Mouse (Mus musculus) embryonic facial prominence, embryonic 10.5 days (tissue): ENCODE results near the gene Cd207. TPM values are rescaled to one million over a fixed set of nuclear protein-coding genes. Genes with fewer than 3 reads are reported as not detected.

ENCODE experiments used
- DNase-seq: peaks from one replicate; pipeline ENCODE4 v3.0.0-alpha.2; 2017; ENCODE audit warnings: low spot score
- H3K27ac ChIP-seq: fragments of 300-500 bp; sonication (generic); replicated peaks from 2 replicates; pipeline ENCODE4 v1.5.1; 2016; ENCODE audit warnings: mild to moderate bottlenecking
- H3K27me3 ChIP-seq: fragments of 300-500 bp; sonication (generic); replicated peaks from 2 replicates; pipeline ENCODE4 v1.6.1; 2016; ENCODE audit warnings: low read depth, mild to moderate bottlenecking; ENCODE audit not compliant: poor library complexity, severe bottlenecking
- H3K36me3 ChIP-seq: fragments of 300-500 bp; sonication (generic); replicated peaks from 2 replicates; pipeline ENCODE4 v1.6.1; 2016; ENCODE audit warnings: mild to moderate bottlenecking, moderate library complexity
- H3K4me1 ChIP-seq: fragments of 300-500 bp; sonication (generic); 2 replicates; pipeline ENCODE4 v1.6.1; 2016
- H3K4me3 ChIP-seq: fragments of 300-500 bp; sonication (generic); 2 replicates; pipeline ENCODE4 v1.5.1; 2016; ENCODE audit warnings: mild to moderate bottlenecking, moderate library complexity
- H3K9me3 ChIP-seq: fragments of 300-500 bp; sonication (generic); 2 replicates; pipeline ENCODE4 v1.6.1; 2016; ENCODE audit warnings: mild to moderate bottlenecking
- WGBS: fragments of 180-500 bp; shearing (Covaris S2); methylation state at CpG from one replicate; pipeline ENCODE4 v1.1.7; 2016; 5-methylcytosine and 5-hydroxymethylcytosine counted together
- polyA plus RNA-seq: library from polyadenylated mRNA; unstranded; fragments of >200 nt; fragmentation: Nextera tagmentation; extraction: Ambion mirVana; gene quantifications from 2 replicates; pipeline ENCODE4 v1.2.1, GENCODE M21; 2016

Cd207 gene
- polyA plus RNA-seq, result not detected in 2 replicates

DNA sequence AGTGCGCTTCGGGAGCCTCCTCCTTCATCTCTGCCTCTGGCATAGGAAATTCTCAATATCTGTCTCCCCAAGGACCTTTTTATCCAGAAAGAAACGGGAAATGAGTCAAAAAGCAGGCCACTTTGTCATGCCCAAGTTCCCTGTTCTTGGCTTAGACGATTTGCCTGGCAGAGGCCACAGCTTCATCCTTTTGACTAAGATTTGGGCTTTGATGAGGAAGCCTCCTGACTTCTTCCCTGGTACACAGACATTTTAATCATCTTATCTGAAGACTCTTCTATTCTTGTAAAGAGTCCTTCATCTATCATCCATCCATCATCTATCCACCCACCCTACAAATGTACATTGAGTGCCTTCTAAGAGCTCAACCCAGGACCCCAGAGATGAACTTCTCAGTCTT, at the start of gene Cd207:
TSS of gene Cd207 (minus strand) at position 101 of the 400 bp plus-strand sequence.
- Histone ChIP-seq H3K4me3 (no peak within 1 kb of the TSS), H3K27me3 (peaks cover 6% of the 10 kb centered on the region), H3K27ac (no peak within 1 kb of the TSS), H3K4me1 (0 out of 2 replicates have a peak, but pooled peaks cover under 1% of the 10 kb centered on the region), H3K36me3 (no peaks in the 10 kb centered on the region), H3K9me3 (no peaks in the 10 kb centered on the region)
- no peak for DNase-seq
- WGBS, result 70% methylated on average over 4 of the region's 4 CpGs

DNA sequence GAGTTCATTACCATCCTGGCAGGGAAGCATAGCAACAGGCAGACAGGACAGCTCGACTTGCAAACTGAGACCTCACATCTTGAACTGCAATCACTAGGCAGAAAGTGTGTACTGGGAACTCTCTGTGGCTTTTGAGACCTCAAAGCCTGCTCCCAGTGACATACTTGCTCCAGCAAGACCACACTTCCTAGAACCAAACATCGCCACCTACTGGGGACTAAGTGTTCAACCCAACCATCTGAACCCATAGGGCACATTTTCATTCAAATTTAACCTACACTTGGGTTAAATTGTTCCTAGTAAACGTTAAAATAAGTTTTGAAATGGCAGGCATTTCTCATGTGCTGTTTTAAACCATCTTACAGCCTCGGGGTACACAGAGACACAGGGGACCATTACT, 49.5 kb upstream of the Cd207 start:
- Histone ChIP-seq H3K9me3 (no peaks in the 10 kb centered on the region), H3K4me3 (no peak overlapping the region), H3K27ac (no peak overlapping the region), H3K4me1 (no peaks in the 10 kb centered on the region; the same call in 1 of the 2 replicates), H3K27me3 (peaks cover 56% of the 10 kb centered on the region), H3K36me3 (no peaks in the 10 kb centered on the region)
- 42% methylated on average over 4 of the region's 4 CpGs for WGBS
- no peak for DNase-seq

- no peak for DNase-seq
- Histone ChIP-seq H3K27me3 (peaks cover 81% of the 10 kb centered on the region), H3K27ac (no peak overlapping the region), H3K36me3 (no peaks in the 10 kb centered on the region), H3K4me3 (no peak overlapping the region), H3K4me1 (no peaks in the 10 kb centered on the region; the same call in 1 of the 2 replicates), H3K9me3 (no peaks in the 10 kb centered on the region)
- WGBS, result 15% methylated on average over 6 of the region's 6 CpGs
These were observed 44.9 kb upstream of the Cd207 start for GRCm38 (mm10) chr6:83722526-83722925.

DNA sequence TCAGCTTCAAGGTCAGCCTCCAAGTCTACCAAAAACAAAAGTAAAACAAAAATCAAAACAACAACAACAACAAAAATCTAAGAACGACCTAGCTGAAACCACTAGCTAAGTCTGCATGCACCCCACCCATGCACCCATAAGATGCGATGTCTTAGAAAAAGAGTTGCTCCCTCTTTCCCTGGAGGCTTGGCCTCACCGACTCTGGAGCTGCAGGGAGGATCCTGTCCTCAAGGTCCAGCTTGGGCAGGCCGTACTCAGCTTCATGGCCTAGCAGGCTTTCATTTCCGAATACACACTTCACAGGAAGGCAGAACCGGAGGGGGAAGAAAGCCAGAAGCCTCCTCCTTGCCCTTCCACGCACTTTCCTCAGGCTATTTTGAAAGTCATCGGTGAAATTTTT, 39.4 kb upstream of the Cd207 start:
- H3K4me1 ChIP-seq, result peaks cover 23% of the 10 kb centered on the region
- no peak for DNase-seq
- no peak overlapping the region for H3K4me3 ChIP-seq
- no peaks in the 10 kb centered on the region for H3K36me3 ChIP-seq
- under 1% methylated on average over 8 of the region's 8 CpGs for WGBS
- H3K27ac ChIP-seq, result no peak overlapping the region
- peaks cover 100% of the 10 kb centered on the region for H3K27me3 ChIP-seq
- no peaks in the 10 kb centered on the region for H3K9me3 ChIP-seq

DNA sequence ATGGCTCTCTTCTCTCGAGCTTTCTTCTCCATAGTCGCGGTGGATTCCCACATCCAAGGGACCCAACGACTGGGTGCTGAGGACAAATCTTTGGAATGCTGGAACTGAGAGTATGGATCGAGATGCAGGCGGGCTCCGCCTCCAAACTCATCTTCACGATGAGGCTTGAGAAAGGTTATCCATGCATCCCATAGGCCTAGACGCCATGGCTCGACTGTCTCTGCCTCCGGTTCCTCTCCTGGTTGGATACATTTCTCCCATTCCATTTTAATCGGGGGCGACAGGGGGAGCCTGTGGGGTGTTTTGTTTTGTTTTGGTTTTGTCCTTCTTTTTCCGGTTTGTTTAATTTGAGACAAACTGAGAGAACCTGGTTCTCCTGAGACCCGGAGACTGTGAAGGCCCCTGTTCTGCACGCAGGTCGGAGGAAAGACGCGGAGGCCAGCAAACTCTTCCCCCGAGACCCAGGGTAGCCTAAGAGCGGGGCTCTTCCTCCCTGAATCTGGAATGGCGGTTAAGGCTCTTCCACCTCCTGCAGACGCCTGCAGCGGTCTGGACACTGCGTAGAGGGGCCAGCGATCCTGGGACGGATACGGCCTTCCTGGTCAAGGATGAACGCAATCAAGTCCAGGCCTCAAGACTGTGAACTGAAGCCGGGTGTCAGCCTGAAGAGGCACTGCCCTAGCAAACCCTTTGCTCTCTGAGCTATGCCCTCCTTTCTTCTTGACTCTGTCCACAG, 38.0 kb upstream of the Cd207 start:
- under 1% methylated on average over 30 of the region's 30 CpGs for WGBS
- peak; percentile 63 for DNase-seq
- Histone ChIP-seq H3K36me3 (no peaks in the 10 kb centered on the region), H3K9me3 (no peaks in the 10 kb centered on the region), H3K4me3 (peak overlapping the region; percentile 5; the same call in 1 of the 2 replicates), H3K27me3 (peaks cover 100% of the 10 kb centered on the region), H3K4me1 (peaks cover 37% of the 10 kb centered on the region), H3K27ac (no peak overlapping the region)

GRCm38 (mm10) chr6:83714221-83715123, 36.8 kb upstream of the Cd207 start:
- Histone ChIP-seq H3K4me3 (no peak overlapping the region), H3K36me3 (no peaks in the 10 kb centered on the region), H3K9me3 (no peaks in the 10 kb centered on the region), H3K27ac (no peak overlapping the region), H3K4me1 (peaks cover 42% of the 10 kb centered on the region), H3K27me3 (peaks cover 100% of the 10 kb centered on the region)
- 1% methylated on average over 34 of the region's 34 CpGs for WGBS
- peak; percentile 65 for DNase-seq

DNA sequence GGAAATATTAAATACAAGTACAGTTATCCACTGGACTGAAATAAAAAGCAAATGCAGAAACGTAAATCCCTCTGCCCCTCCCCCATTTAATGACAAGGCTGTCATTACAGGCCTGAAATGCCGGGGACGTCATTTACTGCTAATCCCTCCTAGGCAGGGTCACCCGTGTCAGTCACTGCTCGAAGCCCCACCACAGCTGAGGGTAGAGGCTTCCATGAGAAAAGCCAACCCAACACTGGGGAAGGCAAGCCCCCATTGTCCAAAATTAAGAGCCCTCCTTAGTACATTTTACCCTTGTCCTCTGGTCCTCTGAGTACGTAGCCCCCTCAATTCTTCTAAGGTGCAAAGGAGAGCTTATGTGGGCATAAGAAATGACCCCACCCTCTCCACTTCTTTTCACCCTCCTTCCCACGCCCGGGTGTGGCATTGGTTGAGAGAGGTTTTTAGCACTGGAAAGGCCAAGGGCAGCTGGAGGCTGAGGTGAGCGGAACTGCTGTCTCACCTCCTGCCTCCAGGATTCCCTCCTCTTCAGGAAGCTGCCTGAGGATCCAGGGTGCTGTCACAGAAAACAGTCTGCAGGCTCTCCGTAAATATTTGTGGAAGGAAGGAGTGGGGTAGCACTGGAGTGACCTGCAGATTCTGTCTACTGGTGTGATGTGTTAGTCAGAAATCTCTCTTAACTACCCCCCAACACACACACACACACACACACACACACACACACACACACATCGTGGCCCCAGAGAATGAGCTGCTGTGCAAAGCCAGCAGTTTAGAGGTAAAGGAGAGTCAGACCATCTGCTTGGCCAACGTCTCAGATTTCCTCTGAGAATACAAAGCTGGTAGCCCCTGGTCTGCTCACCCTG, 35.8 kb upstream of the Cd207 start:
- Histone ChIP-seq H3K4me1 (peaks cover 42% of the 10 kb centered on the region), H3K27ac (no peak overlapping the region), H3K9me3 (no peaks in the 10 kb centered on the region), H3K4me3 (no peak overlapping the region), H3K27me3 (peaks cover 100% of the 10 kb centered on the region), H3K36me3 (no peaks in the 10 kb centered on the region)
- peak; percentile 45 for DNase-seq
- WGBS, result 1% methylated on average over 12 of the region's 12 CpGs

- WGBS, result under 1% methylated on average over 45 of the region's 45 CpGs
- Histone ChIP-seq H3K4me1 (peaks cover 42% of the 10 kb centered on the region), H3K9me3 (no peaks in the 10 kb centered on the region), H3K27me3 (peaks cover 100% of the 10 kb centered on the region), H3K36me3 (no peaks in the 10 kb centered on the region), H3K27ac (no peak overlapping the region), H3K4me3 (peak overlapping the region; percentile 59)
- peak; percentile 51 for DNase-seq
These were observed 34.2 kb upstream of the Cd207 start for GRCm38 (mm10) chr6:83711725-83712475.

DNA sequence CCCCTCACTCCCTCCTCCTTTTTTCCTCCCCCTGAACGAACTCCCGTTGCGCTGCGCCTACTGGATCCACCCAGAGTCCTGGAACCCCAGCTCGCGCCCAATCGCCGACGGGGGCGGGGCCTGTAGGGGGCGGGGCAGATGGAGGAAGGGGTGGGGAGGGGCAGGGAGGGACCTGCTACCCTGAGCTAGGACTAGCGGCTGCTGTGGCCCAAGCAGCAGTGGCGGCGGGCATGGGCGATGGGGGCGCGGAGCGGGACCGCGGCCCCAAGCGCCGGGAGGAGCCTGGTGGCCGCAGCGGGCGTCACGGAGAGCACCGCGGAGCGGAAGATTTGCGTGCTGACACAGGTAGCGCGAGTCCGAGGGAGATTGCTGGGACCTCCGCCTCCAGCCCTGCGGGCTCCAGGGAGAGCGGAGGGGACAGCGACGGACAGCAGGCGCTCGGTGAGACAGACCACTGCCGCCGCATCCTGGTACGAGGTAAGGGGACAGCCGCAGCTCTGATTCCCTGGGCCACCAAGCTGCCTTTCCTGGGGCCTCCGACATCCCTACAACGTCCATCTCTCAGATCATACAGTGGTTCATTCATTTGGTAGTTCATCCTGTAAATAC, 33.5 kb upstream of the Cd207 start, which contains the start of gene Vax2:
TSS of gene Vax2 (plus strand) at position 198 of the 609 bp plus-strand sequence.
- under 1% methylated on average over 46 of the region's 46 CpGs for WGBS
- DNase-seq, result peak; percentile 95
- Histone ChIP-seq H3K9me3 (no peaks in the 10 kb centered on the region), H3K36me3 (no peaks in the 10 kb centered on the region), H3K4me3 (peak within 1 kb of the TSS; percentile 59), H3K4me1 (peaks cover 42% of the 10 kb centered on the region), H3K27ac (no peak within 1 kb of the TSS), H3K27me3 (peaks cover 100% of the 10 kb centered on the region)

DNA sequence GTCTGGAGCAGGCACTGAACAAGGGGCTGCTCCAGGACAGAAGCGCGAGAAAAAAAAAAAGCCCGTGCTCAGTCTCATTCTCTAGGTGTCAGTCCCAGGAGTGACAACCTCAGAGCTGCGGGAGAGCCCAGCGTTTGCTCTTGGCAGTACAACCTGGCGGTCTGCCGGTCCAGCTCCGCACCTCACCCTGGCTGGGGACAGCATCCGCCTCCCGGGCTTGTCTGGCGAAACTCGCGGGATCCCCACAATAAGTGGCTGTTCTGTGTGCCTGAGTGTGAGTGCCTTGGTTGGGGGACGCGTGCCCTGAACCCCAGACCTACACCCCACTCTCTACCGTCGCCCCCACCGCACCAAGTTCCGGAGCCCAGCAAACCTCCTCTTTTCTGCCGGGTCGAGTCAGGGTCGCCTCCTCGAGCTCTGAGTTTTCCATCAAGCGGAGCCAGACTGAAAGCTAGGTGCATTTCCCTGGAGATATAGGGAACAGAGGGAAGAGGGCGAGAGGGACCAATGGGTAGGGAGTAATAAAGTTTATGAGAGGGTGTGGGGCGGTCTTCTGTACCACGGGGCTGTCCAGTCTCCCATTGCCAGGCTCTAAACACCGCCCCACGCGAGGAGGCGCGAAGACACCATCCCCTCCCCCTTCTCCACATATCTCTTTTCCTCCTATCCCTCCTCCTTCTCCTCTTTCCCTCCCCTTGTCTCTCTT, 32.9 kb upstream of the Cd207 start:
- Histone ChIP-seq H3K27me3 (peaks cover 100% of the 10 kb centered on the region), H3K36me3 (no peaks in the 10 kb centered on the region), H3K9me3 (no peaks in the 10 kb centered on the region), H3K4me3 (peak overlapping the region; percentile 59), H3K27ac (no peak overlapping the region), H3K4me1 (peaks cover 37% of the 10 kb centered on the region)
- peak; percentile 54 for DNase-seq
- under 1% methylated on average over 32 of the region's 32 CpGs for WGBS
